Mouse (Mus musculus) megakaryocyte, embryonic 14.5 days (primary cell): ENCODE measurements at regions not wholly inside any gene's neighbourhood (a gene's known extent, or its start where the extent isn't known, plus 50 kb on each side); places are given as distances from the start of the nearest gene placed in this dataset.

Experiments used
- H3K27me3 ChIP-seq: replicated peaks from 2 replicates; pipeline ENCODE3; 2012; ENCODE audit warnings: inconsistent platforms
- H3K36me3 ChIP-seq: replicated peaks from 2 replicates; pipeline ENCODE3; 2012; ENCODE audit warnings: low read length, inconsistent platforms, mixed read lengths
- H3K4me1 ChIP-seq: 2 replicates; pipeline ENCODE4 v1.6.1; 2012; ENCODE audit warnings: inconsistent platforms
- H3K4me3 ChIP-seq: replicated peaks from 2 replicates; pipeline ENCODE3; 2012; ENCODE audit warnings: moderate library complexity, mild to moderate bottlenecking, inconsistent platforms
- H3K9me3 ChIP-seq: 2 replicates; pipeline ENCODE4 v1.6.1; 2012; ENCODE audit warnings: inconsistent platforms
- FLI1 ChIP-seq: IDR thresholded peaks from 2 replicates; pipeline ENCODE4 v1.6.1; 2012; ENCODE audit warnings: low read length, inconsistent platforms, mixed read lengths
- GATA1 ChIP-seq: IDR thresholded peaks from 3 replicates; pipeline ENCODE4 v1.6.1; 2012; ENCODE audit warnings: mixed read lengths, low read length, inconsistent platforms, borderline replicate concordance

GRCm38 (mm10) chr13:97410550-97411201 lies 169.8 kb downstream of the Enc1 start:
- no peaks in the 10 kb centered on the region for H3K4me1 ChIP-seq
- TF ChIP-seq FLI1 (no peak), GATA1 (no peak)
- H3K27me3 ChIP-seq = peaks cover 23% of the 10 kb centered on the region
- peaks cover 14% of the 10 kb centered on the region; the same call in 1 of the 2 replicates for H3K9me3 ChIP-seq
- no peaks in the 10 kb centered on the region for H3K36me3 ChIP-seq
- no peak overlapping the region for H3K4me3 ChIP-seq

DNA sequence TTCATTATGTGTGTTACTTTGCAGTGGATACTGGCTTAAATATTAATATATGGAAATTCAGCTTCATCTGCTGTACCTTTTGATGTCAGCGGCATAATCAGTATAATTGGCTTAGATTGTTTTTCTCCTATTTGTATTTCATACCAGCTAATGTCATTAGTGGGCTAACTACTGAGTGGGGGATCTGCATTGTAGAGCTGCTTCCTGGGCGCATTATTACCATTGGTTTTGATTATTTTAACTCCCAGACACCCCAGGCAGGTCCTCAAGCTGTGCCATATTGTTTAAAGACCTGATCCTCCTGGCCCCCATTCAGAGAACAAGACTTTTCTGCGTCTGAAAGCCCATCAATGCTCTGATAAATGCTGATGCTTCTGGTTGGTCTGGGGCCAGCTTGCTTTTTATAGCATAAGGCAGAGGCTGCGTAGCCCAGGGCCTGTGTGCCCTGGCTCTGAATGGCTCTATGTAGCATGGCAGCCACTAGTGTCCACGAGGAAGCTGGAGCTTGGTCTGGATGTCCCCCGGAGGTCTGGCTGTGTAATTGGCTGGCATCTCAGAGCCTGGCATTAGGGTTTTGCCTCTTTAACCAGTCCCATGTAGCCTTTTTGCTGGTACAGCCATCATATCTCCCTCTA lies 169.1 kb downstream of the Enc1 start:
- H3K27me3 ChIP-seq = peaks cover 23% of the 10 kb centered on the region
- no peak for TF ChIP-seq GATA1
- TF ChIP-seq FLI1 = no peak
- H3K4me3 ChIP-seq = no peak overlapping the region

DNA sequence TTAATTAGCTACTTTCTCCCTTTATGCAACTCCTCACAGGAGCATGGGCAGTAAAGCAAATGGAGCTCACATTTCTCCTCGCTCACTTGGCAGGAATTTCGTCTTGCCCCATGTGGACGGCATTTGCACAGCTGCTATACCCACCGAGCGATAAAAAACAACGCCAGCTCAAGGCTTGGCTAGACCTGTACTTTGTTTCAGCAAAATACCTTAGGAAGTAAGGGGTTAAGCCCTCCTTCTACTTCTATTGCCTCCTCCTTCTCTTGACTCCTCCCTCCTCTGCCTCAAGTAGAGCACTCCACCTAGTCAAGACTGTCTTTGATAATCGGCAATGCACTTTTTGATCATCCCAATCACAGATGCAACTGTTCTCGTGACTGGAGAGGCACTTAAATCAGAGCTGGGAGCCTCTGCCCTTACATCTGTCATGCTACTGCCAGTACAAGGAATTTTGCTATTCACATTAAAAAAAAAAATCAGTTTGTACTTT lies 168.4 kb downstream of the Enc1 start:
- Histone ChIP-seq H3K4me1 (no peaks in the 10 kb centered on the region), H3K36me3 (no peaks in the 10 kb centered on the region), H3K4me3 (no peak overlapping the region), H3K27me3 (peaks cover 23% of the 10 kb centered on the region), H3K9me3 (peaks cover 19% of the 10 kb centered on the region)
- no peak for TF ChIP-seq FLI1
- TF ChIP-seq GATA1 = no peak

More for the DNA sequence above, 169.1 kb downstream of the Enc1 start:
- no peaks in the 10 kb centered on the region for H3K36me3 ChIP-seq
- peaks cover 18% of the 10 kb centered on the region for H3K9me3 ChIP-seq
- H3K4me1 ChIP-seq = no peaks in the 10 kb centered on the region

- TF ChIP-seq FLI1 = no peak
- no peak for TF ChIP-seq GATA1
- Histone ChIP-seq H3K4me3 (no peak overlapping the region), H3K36me3 (no peaks in the 10 kb centered on the region), H3K4me1 (no peaks in the 10 kb centered on the region), H3K9me3 (peaks cover 16% of the 10 kb centered on the region), H3K27me3 (peaks cover 20% of the 10 kb centered on the region)
Measured at GRCm38 (mm10) chr13:97408414-97409290, 167.7 kb downstream of the Enc1 start.

DNA sequence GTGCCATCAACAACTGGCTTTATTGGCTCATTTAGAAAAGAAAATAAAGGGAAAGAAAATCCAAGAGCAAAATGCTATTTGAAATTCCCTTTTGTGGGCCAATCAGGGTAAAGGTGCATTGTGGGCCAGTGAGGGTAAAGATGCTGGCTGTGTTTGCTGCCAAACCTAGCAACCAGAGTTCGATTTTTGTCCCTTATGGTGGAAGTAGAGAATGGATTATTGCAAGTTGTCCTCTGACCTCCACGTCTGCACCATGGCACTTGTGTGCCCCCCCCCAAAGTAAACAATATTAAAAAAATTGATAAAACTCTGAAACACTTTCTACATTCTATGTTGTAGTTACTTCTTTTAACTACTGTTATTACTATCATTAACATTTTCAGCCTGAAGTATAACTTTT lies 166.9 kb downstream of the Enc1 start:
- no peaks in the 10 kb centered on the region for H3K4me1 ChIP-seq
- peaks cover 20% of the 10 kb centered on the region for H3K27me3 ChIP-seq
- TF ChIP-seq GATA1 (no peak), FLI1 (no peak)
- no peaks in the 10 kb centered on the region for H3K36me3 ChIP-seq
- no peak overlapping the region for H3K4me3 ChIP-seq
- peaks cover 16% of the 10 kb centered on the region for H3K9me3 ChIP-seq

- Histone ChIP-seq H3K36me3 (no peaks in the 10 kb centered on the region), H3K9me3 (peaks cover 16% of the 10 kb centered on the region), H3K4me1 (no peaks in the 10 kb centered on the region), H3K4me3 (no peak overlapping the region), H3K27me3 (peaks cover 20% of the 10 kb centered on the region)
- TF ChIP-seq GATA1 = no peak
- no peak for TF ChIP-seq FLI1
Measured at GRCm38 (mm10) chr13:97406678-97407077, 165.8 kb downstream of the Enc1 start.

DNA sequence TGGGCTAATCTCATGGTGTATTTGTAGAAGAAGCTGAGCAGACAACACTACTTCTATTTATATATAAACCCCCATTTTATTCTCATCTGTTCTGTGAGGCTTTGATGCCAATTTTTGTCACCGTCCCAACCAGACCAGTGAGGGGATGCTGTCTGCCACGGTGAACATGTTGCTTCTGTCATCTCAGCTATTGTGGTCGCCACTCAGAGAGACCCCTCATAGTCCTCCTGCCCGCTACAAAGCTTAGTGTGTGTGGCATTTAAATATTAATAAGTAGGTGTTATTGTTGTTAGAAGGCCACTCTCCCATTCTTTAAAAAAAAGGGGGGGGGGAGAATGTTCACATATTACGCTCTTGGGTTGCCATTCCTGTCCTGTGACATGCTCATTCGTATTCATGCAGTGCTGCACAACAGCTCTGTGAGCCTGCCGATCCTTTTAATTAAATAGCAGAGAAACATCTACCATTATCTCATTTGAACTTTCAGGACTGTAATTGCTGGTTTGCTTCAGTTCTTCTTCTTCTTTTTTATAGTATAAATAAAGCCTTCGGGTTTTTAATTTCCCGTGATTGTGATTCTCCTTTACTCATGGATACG lies 161.4 kb downstream of the Enc1 start:
- TF ChIP-seq GATA1 (no peak), FLI1 (no peak)
- peaks cover 9% of the 10 kb centered on the region for H3K9me3 ChIP-seq
- H3K36me3 ChIP-seq = no peaks in the 10 kb centered on the region
- H3K4me1 ChIP-seq = no peaks in the 10 kb centered on the region
- no peak overlapping the region for H3K4me3 ChIP-seq
- peaks cover 17% of the 10 kb centered on the region for H3K27me3 ChIP-seq

DNA sequence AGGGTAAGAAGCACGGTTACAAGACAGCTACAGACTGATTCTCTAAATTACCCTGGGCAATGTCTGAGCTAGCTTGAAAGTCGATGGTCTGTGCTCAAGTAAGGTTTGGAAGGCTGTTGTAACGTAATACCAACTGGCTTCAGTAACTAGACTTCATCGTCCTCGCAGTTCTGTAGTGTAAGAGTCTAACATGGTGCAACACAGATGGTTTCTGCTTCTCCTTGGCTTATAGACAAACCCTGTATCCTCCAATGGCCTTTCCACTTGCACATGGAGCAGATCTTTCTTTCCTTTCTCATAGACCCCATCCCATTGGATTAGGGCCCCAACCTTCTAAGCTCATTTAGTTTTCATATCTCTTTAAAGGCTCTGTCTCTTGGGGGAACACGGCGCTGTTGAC lies 160.7 kb downstream of the Enc1 start:
- no peaks in the 10 kb centered on the region for H3K36me3 ChIP-seq
- TF ChIP-seq GATA1 = no peak
- TF ChIP-seq FLI1 = no peak
- peaks cover 9% of the 10 kb centered on the region for H3K9me3 ChIP-seq
- H3K27me3 ChIP-seq = peaks cover 15% of the 10 kb centered on the region
- H3K4me1 ChIP-seq = no peaks in the 10 kb centered on the region
- no peak overlapping the region for H3K4me3 ChIP-seq

DNA sequence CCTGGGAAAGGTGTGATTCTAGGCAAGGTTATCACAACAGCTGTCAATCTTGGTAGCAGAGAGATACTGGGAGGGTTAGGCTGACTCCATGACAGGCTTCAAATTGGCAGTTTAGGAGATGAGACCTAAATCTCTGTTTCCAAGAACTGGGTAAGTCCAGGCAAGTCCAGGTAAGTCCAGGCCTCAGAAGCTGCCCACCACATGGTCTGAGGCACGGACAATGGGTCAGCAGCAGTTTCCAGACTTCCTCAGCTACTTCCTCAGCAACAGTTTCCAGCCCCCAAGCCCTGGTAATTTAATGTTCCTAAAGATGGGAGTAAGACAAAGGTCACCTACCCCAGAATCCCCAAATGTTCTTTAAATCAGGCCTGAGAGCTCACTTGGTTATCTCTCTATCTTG lies 157.1 kb downstream of the Enc1 start:
- peaks cover 12% of the 10 kb centered on the region for H3K27me3 ChIP-seq
- no peak for TF ChIP-seq GATA1
- no peak for TF ChIP-seq FLI1
- H3K4me1 ChIP-seq = no peaks in the 10 kb centered on the region

More for the DNA sequence above, 157.1 kb downstream of the Enc1 start:
- Histone ChIP-seq H3K36me3 (no peaks in the 10 kb centered on the region), H3K4me3 (no peak overlapping the region), H3K9me3 (no peaks in the 10 kb centered on the region)
